Mouse (Mus musculus): ENCODE data around the gene Degs2. TPM values are rescaled to one million over a fixed set of nuclear protein-coding genes. Genes with fewer than 3 reads are reported as not detected.

Degs2 gene
- total and polyA plus RNA-seq, 2 experiments from 2014 or later = 1.1 to 2.1 TPM

GRCm38 (mm10) chr12:108668606-108669235, 33.4 kb downstream of the Degs2 start:
- no peak; the same call in 1 of the 2 replicates for ATAC-seq (ENCODE audit: low FRiP score)
- H3K9me3 ChIP-seq (ENCODE audit: low read length) = no peaks in the 10 kb centered on the region
- no peak overlapping the region for H3K4me2 ChIP-seq (ENCODE audit: low read depth, low read length, poor library complexity, severe bottlenecking)
- TF ChIP-seq CTCF (IDR thresholded peaks at IDR 0.05) = no peak
- 0 out of 2 replicates have a peak, but pooled peaks cover 3% of the 10 kb centered on the region for H3K4me1 ChIP-seq (ENCODE audit: insufficient read depth, low read length)
- H3K27me3 ChIP-seq (ENCODE audit: insufficient read depth, low read length) = no peaks in the 10 kb centered on the region
- no peak overlapping the region for H3K9ac ChIP-seq (replicated peaks; ENCODE audit: low read length, poor library complexity, severe bottlenecking)
- DNase-seq (ENCODE audit: low spot score) = peak; percentile 83
- no peak overlapping the region for H3K4me3 ChIP-seq (ENCODE audit: low read depth, low read length)
- 79% methylated on average over 8 of the region's 8 CpGs for WGBS
- 0 out of 2 replicates have a peak overlapping the region, but pooled peaks have one; percentile 26 for H3K27ac ChIP-seq (ENCODE audit: low read depth, low read length)
- peaks cover 33% of the 10 kb centered on the region for H3K36me3 ChIP-seq (ENCODE audit: insufficient read depth, low read length)

GRCm38 (mm10) chr12:108657350-108657749, 44.8 kb downstream of the Degs2 start:
- DNase-seq (ENCODE audit: low spot score) = peak; percentile 10
- ATAC-seq (ENCODE audit: low FRiP score) = no peak
- Histone ChIP-seq H3K9ac (replicated peaks; ENCODE audit: low read length, poor library complexity, severe bottlenecking) (no peak overlapping the region), H3K9me3 (ENCODE audit: low read length) (no peaks in the 10 kb centered on the region), H3K27ac (ENCODE audit: low read depth, low read length) (no peak overlapping the region), H3K4me3 (ENCODE audit: low read depth, low read length) (no peak overlapping the region), H3K27me3 (ENCODE audit: insufficient read depth, low read length) (no peaks in the 10 kb centered on the region), H3K4me1 (ENCODE audit: insufficient read depth, low read length) (no peaks in the 10 kb centered on the region), H3K4me2 (ENCODE audit: low read depth, low read length, poor library complexity, severe bottlenecking) (no peak overlapping the region), H3K36me3 (ENCODE audit: insufficient read depth, low read length) (peaks cover 45% of the 10 kb centered on the region)
- WGBS = 77% methylated on average over 1 of the region's 1 CpGs
- TF ChIP-seq CTCF (IDR thresholded peaks at IDR 0.05) = peak; percentile 70

DNA sequence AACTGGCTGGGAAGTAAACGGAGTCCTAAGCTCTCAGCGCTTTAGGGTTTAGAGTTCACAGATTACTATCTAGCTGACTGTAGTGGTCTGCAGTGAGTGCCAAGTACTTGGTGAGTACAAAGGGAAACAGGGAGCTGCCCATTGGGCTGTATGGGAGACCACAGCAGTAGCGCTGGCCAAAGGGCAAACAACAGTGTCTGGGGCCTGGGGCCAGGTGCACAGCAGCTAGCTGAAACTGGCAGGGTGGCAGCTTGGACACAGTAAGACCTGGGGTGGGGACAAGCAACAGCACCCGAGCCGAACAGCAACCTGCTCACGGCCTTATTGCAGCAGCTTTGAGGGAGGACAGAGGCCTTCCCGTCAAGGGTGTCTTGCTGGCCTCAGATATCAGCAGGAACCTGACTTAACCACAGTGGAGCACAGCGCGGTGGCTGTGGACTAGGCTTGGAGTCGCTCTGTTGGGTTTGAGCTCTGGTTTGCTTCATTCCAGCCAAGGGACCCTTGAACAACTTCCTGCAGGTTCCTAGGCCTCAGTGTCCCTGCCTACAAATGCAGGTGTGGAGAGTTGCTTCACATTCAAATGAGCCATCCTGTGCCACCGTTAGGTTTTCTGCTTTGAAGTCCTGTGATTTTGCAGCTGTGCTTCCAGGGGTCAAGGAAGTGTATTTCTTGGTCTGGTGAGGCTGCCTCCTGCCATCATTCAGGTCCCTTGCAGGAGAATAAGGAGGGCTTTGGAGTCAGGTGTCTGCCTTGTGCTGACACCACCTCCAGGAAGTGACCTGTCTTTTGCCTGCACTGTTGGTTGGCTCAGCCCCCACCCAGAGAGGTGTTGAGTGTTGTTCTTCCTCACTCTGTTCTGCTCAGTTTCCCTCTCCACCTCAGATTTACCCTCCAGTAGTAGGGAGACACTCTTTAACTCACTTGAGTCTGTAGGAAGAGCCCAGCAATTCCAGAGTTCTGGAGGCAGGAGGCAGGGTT, 48.5 kb downstream of the Degs2 start:
- no peak overlapping the region for H3K9ac ChIP-seq (replicated peaks; ENCODE audit: low read length, poor library complexity, severe bottlenecking)
- no peak overlapping the region for H3K27ac ChIP-seq (ENCODE audit: low read depth, low read length)
- no peak overlapping the region for H3K4me3 ChIP-seq (ENCODE audit: low read depth, low read length)
- H3K27me3 ChIP-seq (ENCODE audit: insufficient read depth, low read length) = no peaks in the 10 kb centered on the region
- H3K4me1 ChIP-seq (ENCODE audit: insufficient read depth, low read length) = no peaks in the 10 kb centered on the region
- H3K36me3 ChIP-seq (ENCODE audit: insufficient read depth, low read length) = peaks cover 56% of the 10 kb centered on the region
- TF ChIP-seq CTCF (IDR thresholded peaks at IDR 0.05) = no peak
- WGBS = 89% methylated on average over 11 of the region's 11 CpGs
- H3K4me2 ChIP-seq (ENCODE audit: low read depth, low read length, poor library complexity, severe bottlenecking) = no peak overlapping the region
- no peak for ATAC-seq (ENCODE audit: low FRiP score)
- no peak for DNase-seq (ENCODE audit: low spot score)
- no peaks in the 10 kb centered on the region for H3K9me3 ChIP-seq (ENCODE audit: low read length)

DNA sequence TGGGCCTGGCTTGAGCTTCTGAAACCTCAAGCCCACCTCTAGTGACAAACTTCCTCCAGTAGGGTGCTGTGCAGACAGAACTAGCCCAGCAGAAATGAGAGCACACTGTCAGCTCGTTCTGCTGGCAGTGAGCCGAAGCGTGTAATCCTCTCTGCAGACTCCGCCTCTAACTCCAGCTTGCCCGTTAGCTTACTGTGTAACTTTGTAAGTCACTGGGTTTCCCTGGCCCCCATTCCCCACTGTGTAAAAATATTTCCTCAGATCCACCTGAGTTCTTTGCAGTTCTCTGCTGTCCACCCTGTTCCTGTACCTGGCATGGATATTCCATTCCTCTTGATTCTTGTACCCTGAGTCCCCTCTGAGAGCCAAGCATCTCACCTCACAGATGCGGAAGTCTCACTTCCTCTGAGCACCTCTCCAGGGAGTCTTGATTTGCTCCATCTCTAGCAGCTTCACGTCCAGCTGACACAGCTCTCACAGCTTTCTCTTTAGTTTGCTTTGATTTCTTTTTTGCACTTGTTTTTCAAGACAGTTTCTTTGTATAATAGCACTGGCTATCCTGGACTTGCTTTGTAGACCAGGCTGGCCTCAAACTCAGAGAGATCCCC, 51.0 kb downstream of the Degs2 start:
- Histone ChIP-seq H3K9ac (replicated peaks; ENCODE audit: low read length, poor library complexity, severe bottlenecking) (no peak overlapping the region), H3K27ac (ENCODE audit: low read depth, low read length) (no peak overlapping the region), H3K4me1 (ENCODE audit: insufficient read depth, low read length) (no peaks in the 10 kb centered on the region), H3K9me3 (ENCODE audit: low read length) (no peaks in the 10 kb centered on the region), H3K27me3 (ENCODE audit: insufficient read depth, low read length) (no peaks in the 10 kb centered on the region), H3K36me3 (ENCODE audit: insufficient read depth, low read length) (peaks cover 52% of the 10 kb centered on the region), H3K4me2 (ENCODE audit: low read depth, low read length, poor library complexity, severe bottlenecking) (no peak overlapping the region), H3K4me3 (ENCODE audit: low read depth, low read length) (no peak overlapping the region)
- no peak for ATAC-seq (ENCODE audit: low FRiP score)
- peak; percentile 33 for DNase-seq (ENCODE audit: low spot score)
- no peak for TF ChIP-seq CTCF (IDR thresholded peaks at IDR 0.05)
- 27% methylated on average over 7 of the region's 7 CpGs for WGBS

DNA sequence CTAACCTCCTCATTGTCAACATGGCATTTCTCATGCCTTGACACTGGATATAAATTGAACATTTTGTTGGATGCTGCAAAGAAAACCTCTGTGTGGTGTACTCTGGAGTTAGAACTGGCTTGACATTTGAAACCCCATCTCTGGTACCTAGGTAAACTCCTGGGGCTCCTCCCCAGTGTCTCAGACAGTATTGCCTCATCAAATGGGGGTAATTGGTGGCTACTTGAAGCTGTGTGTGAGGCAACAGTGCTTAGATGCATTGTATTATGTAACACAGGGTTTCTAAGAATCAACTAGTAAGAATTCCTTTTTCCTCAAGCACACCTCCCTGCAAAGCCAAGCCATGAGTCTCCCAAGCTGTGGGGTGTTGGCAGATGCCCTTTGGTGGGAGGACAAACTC, 54.3 kb downstream of the Degs2 start:
- Histone ChIP-seq H3K4me3 (ENCODE audit: low read depth, low read length) (no peak overlapping the region), H3K27ac (ENCODE audit: low read depth, low read length) (no peak overlapping the region), H3K4me1 (ENCODE audit: insufficient read depth, low read length) (no peaks in the 10 kb centered on the region), H3K4me2 (ENCODE audit: low read depth, low read length, poor library complexity, severe bottlenecking) (no peak overlapping the region), H3K36me3 (ENCODE audit: insufficient read depth, low read length) (peaks cover 38% of the 10 kb centered on the region), H3K27me3 (ENCODE audit: insufficient read depth, low read length) (no peaks in the 10 kb centered on the region), H3K9me3 (ENCODE audit: low read length) (no peaks in the 10 kb centered on the region), H3K9ac (replicated peaks; ENCODE audit: low read length, poor library complexity, severe bottlenecking) (no peak overlapping the region)
- no peak for ATAC-seq (ENCODE audit: low FRiP score)
- DNase-seq (ENCODE audit: low spot score) = no peak
- TF ChIP-seq CTCF (IDR thresholded peaks at IDR 0.05) = no peak

Data from midbrain, postnatal 0 days (tissue).